Mouse (Mus musculus): ENCODE results near the gene Hfe2.

The Hfe2 gene

GRCm38 (mm10) chr3:96575272-96575984 is 50.5 kb downstream of the Hfe2 start:
- DNase-seq (ENCODE audit: low spot score), result no peak

GRCm38 (mm10) chr3:96576005-96576658 is 51.2 kb downstream of the Hfe2 start:
- DNase-seq (ENCODE audit: low spot score), result no peak

GRCm38 (mm10) chr3:96576690-96577541 is 51.9 kb downstream of the Hfe2 start, which contains the start of gene Gm16253:
Gm16253 (plus strand) TSS chr3:96576984.
- DNase-seq (ENCODE audit: low spot score), result no peak

- no peak for DNase-seq (ENCODE audit: low spot score)
Observed at GRCm38 (mm10) chr3:96577566-96577965, 52.6 kb downstream of the Hfe2 start.
